Mouse (Mus musculus): ENCODE data around the gene Gm20388.

The Gm20388 gene

GRCm38 (mm10) chr8:121925624-121926023 lies 2015.0 kb downstream of the Gm20388 start:
- peak; percentile 77 to 87 for DNase-seq

GRCm38 (mm10) chr8:121926266-121926665 lies 2015.6 kb downstream of the Gm20388 start:
- no peak for DNase-seq

GRCm38 (mm10) chr8:121927316-121927715 lies 2016.7 kb downstream of the Gm20388 start:
- DNase-seq: peak; percentile 63 to 77

GRCm38 (mm10) chr8:121930047-121930446 lies 2019.4 kb downstream of the Gm20388 start:
- DNase-seq: no peak

GRCm38 (mm10) chr8:121931571-121931970 lies 2020.9 kb downstream of the Gm20388 start:
- DNase-seq: no peak

- no peak for DNase-seq
Observed at GRCm38 (mm10) chr8:121932026-121932667, 2021.5 kb downstream of the Gm20388 start.

GRCm38 (mm10) chr8:121932668-121933520 lies 2022.3 kb downstream of the Gm20388 start:
- DNase-seq: no peak

GRCm38 (mm10) chr8:121934506-121934905 lies 2023.9 kb downstream of the Gm20388 start:
- peak; percentile 32 to 46 for DNase-seq

GRCm38 (mm10) chr8:121934923-121935322 lies 2024.3 kb downstream of the Gm20388 start:
- DNase-seq: no peak

GRCm38 (mm10) chr8:121935341-121936294 lies 2025.0 kb downstream of the Gm20388 start:
- DNase-seq: peak; percentile 78 to 87

- DNase-seq: no peak
Observed at GRCm38 (mm10) chr8:121936391-121936790, 2025.8 kb downstream of the Gm20388 start.

GRCm38 (mm10) chr8:121938732-121939131 lies 2028.1 kb downstream of the Gm20388 start:
- no peak for DNase-seq

GRCm38 (mm10) chr8:121943057-121943540 lies 2032.5 kb downstream of the Gm20388 start:
- no peak for DNase-seq

GRCm38 (mm10) chr8:121943716-121944115 lies 2033.1 kb downstream of the Gm20388 start:
- DNase-seq: no peak

GRCm38 (mm10) chr8:121944831-121945230 lies 2034.2 kb downstream of the Gm20388 start, which contains the start of gene Car5a:
Car5a (minus strand) TSS chr8:121944904.
- DNase-seq: no peak

GRCm38 (mm10) chr8:121946351-121946750 lies 2035.7 kb downstream of the Gm20388 start:
- no peak for DNase-seq

- DNase-seq: peak in 1 of 2 experiments; percentile 48
Observed at GRCm38 (mm10) chr8:121947047-121947752, 2036.6 kb downstream of the Gm20388 start.

GRCm38 (mm10) chr8:121947753-121948141 lies 2037.1 kb downstream of the Gm20388 start:
- peak; percentile 71 to 85 for DNase-seq

GRCm38 (mm10) chr8:121948321-121949145 lies 2037.9 kb downstream of the Gm20388 start:
- DNase-seq: no peak

GRCm38 (mm10) chr8:121949222-121949800 lies 2038.7 kb downstream of the Gm20388 start, which contains the start of gene Banp:
Banp (plus strand) TSS chr8:121949750.
- DNase-seq: no peak
